Mouse (Mus musculus) brain, embryonic 14.5 days (tissue): ENCODE data around the gene Aaed1.

Experiments used
- CTCF ChIP-seq: fragments of 200-500 bp; IDR thresholded peaks from 2 replicates; pipeline ENCODE4 v1.5.1; 2012; ENCODE audit warnings: inconsistent platforms, mild to moderate bottlenecking, moderate library complexity, borderline replicate concordance; ENCODE audit not compliant: insufficient read depth, insufficient read length; ENCODE audit errors: extremely low read depth
- POLR2A ChIP-seq: fragments of 200-500 bp; IDR thresholded peaks from 2 replicates; pipeline ENCODE4 v1.6.1; 2012; ENCODE audit warnings: mild to moderate bottlenecking, inconsistent platforms, borderline replicate concordance; ENCODE audit not compliant: poor library complexity, insufficient read depth, insufficient read length, severe bottlenecking; ENCODE audit errors: extremely low read depth

DNA sequence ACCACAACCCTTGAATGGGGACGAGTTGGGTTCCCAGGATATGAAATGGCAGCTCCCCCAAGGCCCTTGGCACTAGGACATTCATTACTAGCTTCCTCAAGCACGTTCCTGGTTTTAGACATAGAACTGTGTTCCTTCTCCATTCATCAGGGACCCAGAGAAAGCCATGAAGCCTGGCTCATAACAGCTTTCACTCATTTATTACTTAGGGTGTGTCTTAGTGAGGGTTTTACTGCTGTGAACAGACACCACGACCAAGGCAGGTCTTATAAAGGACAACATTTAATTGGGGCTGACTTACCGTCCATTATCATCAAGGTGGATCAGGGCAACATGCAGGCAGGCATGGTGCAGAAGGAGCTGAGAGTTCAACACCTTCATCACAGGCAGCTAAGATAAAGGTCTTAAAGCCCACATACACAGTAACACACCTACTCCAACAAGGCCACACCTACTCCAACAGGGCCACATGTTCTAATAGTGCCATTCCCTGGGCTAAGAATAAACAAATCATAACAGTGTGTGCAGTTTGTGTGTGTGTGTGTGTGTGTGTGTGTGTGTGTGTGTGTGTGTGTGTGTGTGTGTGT lies 23.1 kb upstream of the Aaed1 start:
- TF ChIP-seq POLR2A (no peak), CTCF (no peak)
